Comparison of ENCODE assay signal across 8 mouse cellular contexts in the genomic region with DNA sequence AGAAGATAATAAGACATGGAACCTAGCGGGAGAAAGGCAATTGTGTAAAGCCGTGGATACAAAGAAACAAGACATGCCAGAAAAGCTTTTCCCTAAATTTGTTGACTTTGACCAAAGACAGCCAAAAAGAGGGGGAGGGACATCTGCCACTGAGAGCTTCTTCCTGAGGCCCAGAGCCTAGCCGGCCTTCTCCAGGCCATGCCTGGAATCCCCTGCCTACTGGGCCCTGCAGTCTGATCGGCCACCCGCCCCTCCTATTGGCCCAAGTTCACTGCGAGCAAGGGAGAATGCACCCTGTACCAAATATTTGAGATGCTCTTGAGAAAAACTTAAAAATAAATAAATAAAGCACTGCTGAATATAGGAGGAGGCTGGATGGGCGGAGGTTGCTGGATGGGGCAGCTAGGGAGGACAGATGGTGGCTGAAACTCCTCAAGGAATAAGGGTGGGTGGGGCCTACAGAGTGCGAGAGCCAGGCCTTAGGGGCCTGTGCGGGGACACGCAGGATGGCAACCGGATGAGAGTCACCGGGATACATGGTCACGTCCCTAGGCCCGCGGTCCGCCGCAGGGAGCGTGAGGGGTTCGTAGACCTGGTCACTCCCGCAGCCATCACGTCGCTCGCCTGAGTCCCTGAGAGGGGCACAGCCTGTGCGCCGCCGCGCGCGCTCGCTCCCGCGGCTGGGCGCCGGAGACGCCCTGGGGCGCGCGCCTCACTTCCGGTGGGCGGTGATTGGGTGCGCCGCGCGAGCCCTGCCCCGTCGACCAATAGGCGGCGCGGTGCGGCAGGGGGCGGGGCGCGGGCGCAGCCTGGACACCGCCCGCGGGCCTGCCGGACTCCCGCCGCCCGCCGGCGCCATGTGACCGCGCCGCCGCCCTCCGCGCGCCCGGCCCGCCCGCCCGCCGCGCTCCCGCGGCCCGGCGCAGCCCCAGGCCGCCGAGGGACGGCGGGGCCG. TPM values are rescaled to one million over a fixed set of nuclear protein-coding genes. Genes with fewer than 3 reads are reported as not detected.
DNase-seq lines count a peak whose midpoint lies in the region; ATAC-seq lines count a peak whose summit lies in the region.

A gene (plus strand): TSS at position 905 of the 955 bp plus-strand sequence.

- DNase-seq in WW6 (ENCODE audit: low read depth, low spot score) = peak; percentile 74
- DNase-seq in cerebellum, postnatal 36 days = peak; percentile 91 to 96
- DNase-seq in gastrocnemius, adult 18-20 months (ENCODE audit: low spot score) = peak; percentile 92
- DNase-seq in left cerebral cortex, adult 8-10 months (ENCODE audit: low spot score in 2 of 2) = peak; percentile 83 to 92
- DNase-seq in right cerebral cortex, postnatal 10 days (ENCODE audit: low spot score in 2 of 2) = peak; percentile 94 to 96
- peak; percentile 97 for DNase-seq in urinary bladder, postnatal 25 days (ENCODE audit: low spot score)

- H3K9me3 ChIP-seq in hindbrain, embryonic 16.5 days (ENCODE audit: control insufficient read depth, low read length) = no peaks in the 10 kb centered on the region
- no peaks in the 10 kb centered on the region for H3K9me3 ChIP-seq in megakaryocyte, embryonic 14.5 days

- H3K36me3 ChIP-seq in hindbrain, embryonic 16.5 days (ENCODE audit: control insufficient read depth, insufficient read depth, low read length) = no peaks in the 10 kb centered on the region
- no peaks in the 10 kb centered on the region for H3K36me3 ChIP-seq in megakaryocyte, embryonic 14.5 days (replicated peaks; ENCODE audit: low read length)

- ATAC-seq in hindbrain, embryonic 16.5 days = peak; percentile 92

- H3K27me3 ChIP-seq in hindbrain, embryonic 16.5 days (replicated peaks; ENCODE audit: control insufficient read depth, insufficient read depth, low read length) = no peaks in the 10 kb centered on the region
- H3K27me3 ChIP-seq in megakaryocyte, embryonic 14.5 days (replicated peaks) = peaks cover 42% of the 10 kb centered on the region

- H3K4me3 ChIP-seq in hindbrain, embryonic 16.5 days (ENCODE audit: low read length) = peak within 1 kb of the TSS; percentile 89
- peak within 1 kb of the TSS; percentile 100 for H3K4me3 ChIP-seq in megakaryocyte, embryonic 14.5 days (replicated peaks)

- H3K4me2 ChIP-seq in hindbrain, embryonic 16.5 days (ENCODE audit: low read length) = peak within 1 kb of the TSS; percentile 83

- peak within 1 kb of the TSS; percentile 89 for H3K27ac ChIP-seq in hindbrain, embryonic 16.5 days (ENCODE audit: low read depth, low read length)

- peaks cover 33% of the 10 kb centered on the region for H3K4me1 ChIP-seq in hindbrain, embryonic 16.5 days (ENCODE audit: control insufficient read depth, insufficient read depth, low read depth, low read length)
- H3K4me1 ChIP-seq in megakaryocyte, embryonic 14.5 days = peaks cover 60% of the 10 kb centered on the region

- 5% methylated on average over 32 of the region's 85 CpGs for WGBS in hindbrain, embryonic 16.5 days

- H3K9ac ChIP-seq in hindbrain, embryonic 16.5 days (ENCODE audit: low read depth, low read length) = peak within 1 kb of the TSS; percentile 95

RNA-seq across cellular contexts. Expression of the gene that starts here (rescaled TPM):
- total RNA-seq in gastrocnemius, adult 18-20 months (2021) = 10 to 100 TPM; 33.7 to 35.0 TPM
- polyA plus RNA-seq in hindbrain, embryonic 16.5 days (2015; fragmentation: Nextera tagmentation; extraction: Ambion mirVana) = 20.4 and 27.8 TPM in 2 replicates
- total RNA-seq in left cerebral cortex, adult 8-10 months (2022) = 100 to 1,000 TPM in 2 of 4 experiments, 10 to 100 TPM in 2; 90.4 to 105 (median 97.5) TPM
- polyA plus RNA-seq in megakaryocyte, embryonic 14.5 days (2012; ENCODE audit: insufficient read depth, low replicate concordance) = 7.0 and 8.7 TPM in 2 replicates

Comparison
In these comparisons a context has a peak if more than half of its experiments do, and no peak if none do; other contexts are left out.
1. Peak in every context shown above with its lines: DNase-seq, ATAC-seq, H3K4me3 ChIP-seq and H3K27ac ChIP-seq.